Mouse (Mus musculus): ENCODE measurements at regions not wholly inside any gene's neighbourhood (a gene's known extent, or its start where the extent isn't known, plus 50 kb on each side); places are given as distances from the start of the nearest gene placed in this dataset.
A peak's percentile ranks its signal among the peaks of the same experiment; 100 is the strongest.

- Histone ChIP-seq H3K79me2 (ENCODE audit: control insufficient read depth, insufficient read depth) (peaks cover 60% of the 10 kb centered on the region), H3K4me3 (ENCODE audit: insufficient read depth, poor library complexity, severe bottlenecking) (peak overlapping the region; percentile 68), H3K27me3 (ENCODE audit: control insufficient read depth, insufficient read depth, insufficient read length) (no peaks in the 10 kb centered on the region), H3K36me3 (ENCODE audit: control insufficient read depth, insufficient read depth) (peaks cover 21% of the 10 kb centered on the region), H3ac (ENCODE audit: control insufficient read depth, insufficient read length, low read depth) (peak overlapping the region; percentile 52), H3K79me3 (ENCODE audit: low read depth) (peaks cover 42% of the 10 kb centered on the region)
- TF ChIP-seq MYOD1 (IDR thresholded peaks at IDR 0.05; ENCODE audit: control insufficient read depth, insufficient read length, low read depth) (no peak), CEBPB (IDR thresholded peaks at IDR 0.05; ENCODE audit: low read depth) (no peak), CTCF (IDR thresholded peaks at IDR 0.05; ENCODE audit: control insufficient read depth, insufficient read depth, insufficient read length) (no peak), MYOG (IDR thresholded peaks at IDR 0.05; ENCODE audit: control insufficient read depth, extremely low read depth, insufficient read length) (no peak)
Measured at GRCm38 (mm10) chr9:41579107-41580014, 417.9 kb upstream of the Ubash3b start.

DNA sequence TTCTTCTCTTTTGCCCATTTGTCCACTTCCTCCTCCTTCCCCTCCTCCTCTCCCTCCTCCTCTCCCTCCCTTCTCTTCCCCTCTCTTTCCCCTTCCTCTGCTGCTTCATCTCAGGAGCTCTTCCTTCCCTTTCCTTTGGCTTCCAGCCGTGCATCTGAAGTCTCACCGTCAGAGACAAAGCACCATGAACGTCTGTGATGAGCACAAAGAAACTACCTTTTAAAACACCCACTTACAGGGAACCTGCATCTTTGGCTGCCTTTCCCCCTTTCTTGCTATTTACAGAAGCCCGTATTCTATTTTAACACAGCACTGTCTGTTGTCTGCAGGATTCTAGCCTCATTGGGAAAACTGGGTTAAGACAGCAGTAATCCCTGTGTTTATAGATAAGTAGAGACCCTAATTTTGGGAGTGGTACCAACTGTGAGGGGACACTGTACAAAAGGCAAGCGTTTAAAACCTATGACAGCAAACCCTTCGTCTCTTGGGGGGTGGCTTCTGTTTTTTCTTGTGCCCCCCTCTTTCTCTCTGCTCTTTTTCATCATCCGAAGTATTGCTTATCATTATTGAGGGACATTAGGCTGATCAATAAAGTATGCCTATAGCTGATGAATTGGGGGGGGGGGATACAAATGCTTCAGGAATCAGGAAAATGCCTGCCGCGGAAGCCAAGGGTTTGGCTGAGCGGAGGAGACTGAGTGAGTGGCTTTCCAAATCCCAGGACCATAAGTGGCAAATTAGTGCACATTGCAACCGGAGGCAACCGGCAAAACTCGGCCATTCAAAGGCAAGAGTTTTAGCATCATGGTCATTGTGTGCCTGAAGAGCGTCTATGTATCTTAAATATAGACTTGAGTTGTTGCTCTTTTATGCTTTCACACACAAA lies 417.0 kb upstream of the Ubash3b start:
- H3K79me2 ChIP-seq (ENCODE audit: control insufficient read depth, insufficient read depth), result peaks cover 51% of the 10 kb centered on the region
- H3ac ChIP-seq (ENCODE audit: control insufficient read depth, insufficient read length, low read depth), result peak overlapping the region; percentile 25
- no peak overlapping the region for H3K4me3 ChIP-seq (ENCODE audit: insufficient read depth, poor library complexity, severe bottlenecking)
- no peaks in the 10 kb centered on the region for H3K27me3 ChIP-seq (ENCODE audit: control insufficient read depth, insufficient read depth, insufficient read length)
- H3K36me3 ChIP-seq (ENCODE audit: control insufficient read depth, insufficient read depth), result peaks cover 14% of the 10 kb centered on the region
- peaks cover 34% of the 10 kb centered on the region for H3K79me3 ChIP-seq (ENCODE audit: low read depth)
- TF ChIP-seq MYOG (IDR thresholded peaks at IDR 0.05; ENCODE audit: control insufficient read depth, extremely low read depth, insufficient read length) (no peak), MYOD1 (IDR thresholded peaks at IDR 0.05; ENCODE audit: control insufficient read depth, insufficient read length, low read depth) (no peak), MAX (IDR thresholded peaks at IDR 0.05) (no peak), FOSL1 (IDR thresholded peaks at IDR 0.05; ENCODE audit: insufficient read depth, low read length, poor library complexity, severe bottlenecking) (no peak), USF1 (IDR thresholded peaks at IDR 0.05; ENCODE audit: low read depth) (no peak), CEBPB (IDR thresholded peaks at IDR 0.05; ENCODE audit: low read depth) (no peak), CTCF (IDR thresholded peaks at IDR 0.05; ENCODE audit: control insufficient read depth, insufficient read depth, insufficient read length) (no peak)

GRCm38 (mm10) chr9:41577760-41578159 lies 416.3 kb upstream of the Ubash3b start:
- no peak for TF ChIP-seq USF1 (IDR thresholded peaks at IDR 0.05; ENCODE audit: low read depth)
- TF ChIP-seq CTCF (IDR thresholded peaks at IDR 0.05; ENCODE audit: control insufficient read depth, insufficient read depth, insufficient read length), result no peak
- no peak for TF ChIP-seq CEBPB (IDR thresholded peaks at IDR 0.05; ENCODE audit: low read depth)
- TF ChIP-seq FOSL1 (IDR thresholded peaks at IDR 0.05; ENCODE audit: insufficient read depth, low read length, poor library complexity, severe bottlenecking), result peak; percentile 62
- no peak for TF ChIP-seq MYOG (IDR thresholded peaks at IDR 0.05; ENCODE audit: control insufficient read depth, extremely low read depth, insufficient read length)

GRCm38 (mm10) chr9:41575826-41576225 lies 414.3 kb upstream of the Ubash3b start:
- Histone ChIP-seq H3K79me2 (ENCODE audit: control insufficient read depth, insufficient read depth) (peaks cover 26% of the 10 kb centered on the region), H3K27me3 (ENCODE audit: control insufficient read depth, insufficient read depth, insufficient read length) (no peaks in the 10 kb centered on the region), H3K79me3 (ENCODE audit: low read depth) (peaks cover 11% of the 10 kb centered on the region), H3K36me3 (ENCODE audit: control insufficient read depth, insufficient read depth) (no peaks in the 10 kb centered on the region), H3K4me3 (ENCODE audit: insufficient read depth, poor library complexity, severe bottlenecking) (no peak overlapping the region), H3ac (ENCODE audit: control insufficient read depth, insufficient read length, low read depth) (no peak overlapping the region)
- TF ChIP-seq MYOD1 (IDR thresholded peaks at IDR 0.05; ENCODE audit: control insufficient read depth, insufficient read length, low read depth), result no peak
- no peak for TF ChIP-seq MAX (IDR thresholded peaks at IDR 0.05)
- no peak for TF ChIP-seq CEBPB (IDR thresholded peaks at IDR 0.05; ENCODE audit: low read depth)
- TF ChIP-seq CTCF (IDR thresholded peaks at IDR 0.05; ENCODE audit: control insufficient read depth, insufficient read depth, insufficient read length), result no peak
- no peak for TF ChIP-seq FOSL1 (IDR thresholded peaks at IDR 0.05; ENCODE audit: insufficient read depth, low read length, poor library complexity, severe bottlenecking)
- no peak for TF ChIP-seq MYOG (IDR thresholded peaks at IDR 0.05; ENCODE audit: control insufficient read depth, extremely low read depth, insufficient read length)

More at GRCm38 (mm10) chr9:41577760-41578159, 416.3 kb upstream of the Ubash3b start:
- no peaks in the 10 kb centered on the region for H3K27me3 ChIP-seq (ENCODE audit: control insufficient read depth, insufficient read depth, insufficient read length)
- no peak overlapping the region for H3ac ChIP-seq (ENCODE audit: control insufficient read depth, insufficient read length, low read depth)
- peaks cover 7% of the 10 kb centered on the region for H3K36me3 ChIP-seq (ENCODE audit: control insufficient read depth, insufficient read depth)
- no peak overlapping the region for H3K4me3 ChIP-seq (ENCODE audit: insufficient read depth, poor library complexity, severe bottlenecking)
- peaks cover 44% of the 10 kb centered on the region for H3K79me2 ChIP-seq (ENCODE audit: control insufficient read depth, insufficient read depth)
- H3K79me3 ChIP-seq (ENCODE audit: low read depth), result peaks cover 27% of the 10 kb centered on the region

DNA sequence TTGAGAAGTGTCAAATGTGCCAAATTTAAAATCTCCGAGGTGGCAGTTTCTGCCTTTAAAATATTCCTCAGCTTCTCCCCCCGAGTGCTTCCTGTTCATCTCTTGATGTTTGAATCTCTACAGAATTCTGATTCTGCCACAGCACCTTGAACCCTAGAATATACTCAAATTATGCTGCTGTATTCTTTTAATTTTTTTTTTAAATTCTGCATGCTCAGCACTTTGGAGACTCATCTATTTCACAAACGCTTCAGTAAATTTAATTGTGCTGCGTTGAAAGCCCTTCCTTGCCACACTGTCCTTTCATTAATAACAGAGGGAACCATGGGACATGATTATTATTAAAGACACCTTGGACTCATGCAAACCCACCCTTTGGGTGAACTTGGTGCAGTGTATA lies 408.8 kb upstream of the Ubash3b start:
- Histone ChIP-seq H3K79me2 (ENCODE audit: control insufficient read depth, insufficient read depth) (no peaks in the 10 kb centered on the region), H3K4me3 (ENCODE audit: insufficient read depth, poor library complexity, severe bottlenecking) (no peak overlapping the region), H3ac (ENCODE audit: control insufficient read depth, insufficient read length, low read depth) (no peak overlapping the region), H3K79me3 (ENCODE audit: low read depth) (no peaks in the 10 kb centered on the region), H3K27me3 (ENCODE audit: control insufficient read depth, insufficient read depth, insufficient read length) (no peaks in the 10 kb centered on the region), H3K36me3 (ENCODE audit: control insufficient read depth, insufficient read depth) (no peaks in the 10 kb centered on the region)
- TF ChIP-seq CEBPB (IDR thresholded peaks at IDR 0.05; ENCODE audit: low read depth) (no peak), MAX (IDR thresholded peaks at IDR 0.05) (no peak), FOSL1 (IDR thresholded peaks at IDR 0.05; ENCODE audit: insufficient read depth, low read length, poor library complexity, severe bottlenecking) (no peak), CTCF (IDR thresholded peaks at IDR 0.05; ENCODE audit: control insufficient read depth, insufficient read depth, insufficient read length) (no peak), USF1 (IDR thresholded peaks at IDR 0.05; ENCODE audit: low read depth) (no peak), MYOD1 (IDR thresholded peaks at IDR 0.05; ENCODE audit: control insufficient read depth, insufficient read length, low read depth) (no peak)

All from C2C12 (cell line).